ENCODE assay signal across 14 mouse cellular contexts in genomic region chr13:106813087-106813486, GRCm38 (mm10).
DNase-seq lines count a peak whose midpoint lies in the region; ATAC-seq and TF ChIP-seq lines count a peak whose summit lies in the region.
"Had no signal": no experiment of that assay in that cellular context is flagged by ENCODE, and none has a peak within 500 bp of the region (broad histone marks: within the 10 kb centered on the region; RNA-seq: fewer than 3 reads in every experiment).

No protein-coding gene starts in this region.

- no peak for TF ChIP-seq POLR2A in spleen, adult 2 months (IDR thresholded peaks at IDR 0.05; ENCODE audit: low read depth, low read length)

- 17% methylated on average over 9 of the region's 9 CpGs for WGBS in spleen, adult 2 months
- WGBS in forebrain, embryonic 14.5 days, result 87% methylated on average over 9 of the region's 9 CpGs

- peak; percentile 84 for ATAC-seq in megakaryocyte progenitor cell, adult 5-6 weeks (replicated peaks; ENCODE audit: poor library complexity)
- ATAC-seq in forebrain, embryonic 14.5 days, result no peak

- no peaks in the 10 kb centered on the region for H3K9me3 ChIP-seq in forebrain, embryonic 14.5 days (replicated peaks; ENCODE audit: control insufficient read depth, low read length)

- peaks cover 2% of the 10 kb centered on the region; the same call in 1 of the 2 replicates for H3K36me3 ChIP-seq in spleen, adult 2 months (ENCODE audit: control insufficient read depth, insufficient read depth, low read length)
- H3K36me3 ChIP-seq in forebrain, embryonic 14.5 days (ENCODE audit: control insufficient read depth, insufficient read depth, low read length), result peaks cover 15% of the 10 kb centered on the region

- intact Hi-C loops in heart, postnatal 36 days (cut with DNase I), result no loop called here

- TF ChIP-seq CTCF in spleen, adult 2 months (IDR thresholded peaks at IDR 0.05; ENCODE audit: extremely low read depth, insufficient read depth, insufficient read length, insufficient replicate concordance), result no peak

- H3K4me1 ChIP-seq in spleen, adult 2 months (ENCODE audit: control insufficient read depth, insufficient read depth, insufficient read length), result 0 out of 2 replicates have a peak, but pooled peaks cover 8% of the 10 kb centered on the region
- H3K4me1 ChIP-seq in forebrain, embryonic 14.5 days (ENCODE audit: control insufficient read depth, insufficient read depth, low read length), result no peaks in the 10 kb centered on the region

- H3K4me3 ChIP-seq in spleen, adult 2 months (ENCODE audit: extremely low read depth, insufficient read depth, insufficient read length), result no peak overlapping the region
- H3K4me3 ChIP-seq in forebrain, embryonic 14.5 days (ENCODE audit: low read depth, low read length), result no peak overlapping the region
- H3K4me3 ChIP-seq: myocyte had no signal

- no peaks in the 10 kb centered on the region for H3K27me3 ChIP-seq in spleen, adult 2 months (ENCODE audit: control insufficient read depth, insufficient read depth, low read length)
- no peaks in the 10 kb centered on the region for H3K27me3 ChIP-seq in forebrain, embryonic 14.5 days (replicated peaks; ENCODE audit: control insufficient read depth, insufficient read depth, low read length)

- peak; percentile 18 to 60 for DNase-seq in heart, adult 18-20 months
- DNase-seq in heart, postnatal 36 days, result no peak
- peak; percentile 35 to 42 for DNase-seq in spleen, adult 2 months (ENCODE audit: low read depth in 1 of 2, low spot score in 2 of 2)
- no peak for DNase-seq in spleen, adult 18-20 months
- DNase-seq in forebrain, embryonic 14.5 days (ENCODE audit: low spot score), result no peak
- DNase-seq in cerebellum, postnatal 36 days, result no peak
- DNase-seq in gastrocnemius, adult 8-10 months (ENCODE audit: low spot score in 2 of 2), result no peak
- DNase-seq: adrenal gland, postnatal 25 days; cerebellum, postnatal 10 days; lung, adult 18-20 months; right cerebral cortex, postnatal 4 days had no signal

- no peak overlapping the region for H3K9ac ChIP-seq in forebrain, embryonic 14.5 days (ENCODE audit: low read length)

- no peak overlapping the region for H3K27ac ChIP-seq in spleen, adult 2 months (ENCODE audit: insufficient read depth, low read length)
- H3K27ac ChIP-seq in forebrain, embryonic 14.5 days (ENCODE audit: low read depth, low read length), result no peak overlapping the region
- H3K27ac ChIP-seq: kidney, postnatal 0 days had no signal

- no peak overlapping the region for H3K4me2 ChIP-seq in forebrain, embryonic 14.5 days (ENCODE audit: low read length)

Comparison
In these comparisons a context has a peak if more than half of its experiments do, and no peak if none do; other contexts are left out.
1. DNase-seq: peak in heart, adult 18-20 months (2 of 2) and spleen, adult 2 months (2 of 2); none in heart, postnatal 36 days (0 of 2), spleen, adult 18-20 months (0 of 2), forebrain, embryonic 14.5 days (single experiment), cerebellum, postnatal 36 days (0 of 2) and gastrocnemius, adult 8-10 months (0 of 2).